Mouse (Mus musculus): ENCODE measurements around the gene Frem1.

Gene Frem1

GRCm38 (mm10) chr4:82918625-82919024 lies 133.5 kb downstream of the Frem1 start:
- no peak for DNase-seq

- DNase-seq: no peak
Observed at GRCm38 (mm10) chr4:82916678-82917050, 135.5 kb downstream of the Frem1 start.

- DNase-seq: peak; percentile 60
Observed at GRCm38 (mm10) chr4:82916003-82916677, 136.0 kb downstream of the Frem1 start.

GRCm38 (mm10) chr4:82915576-82915975 lies 136.6 kb downstream of the Frem1 start:
- DNase-seq: no peak

GRCm38 (mm10) chr4:82914601-82915143 lies 137.5 kb downstream of the Frem1 start:
- DNase-seq: no peak

- no peak for DNase-seq
Observed at GRCm38 (mm10) chr4:82895227-82895626, 156.9 kb downstream of the Frem1 start.

GRCm38 (mm10) chr4:82892247-82892646 lies 159.9 kb downstream of the Frem1 start:
- DNase-seq: no peak

GRCm38 (mm10) chr4:82891566-82891965 lies 160.6 kb downstream of the Frem1 start:
- no peak for DNase-seq

GRCm38 (mm10) chr4:82891049-82891448 lies 161.1 kb downstream of the Frem1 start:
- DNase-seq: peak; percentile 10

- no peak for DNase-seq
Observed at GRCm38 (mm10) chr4:82890585-82890984, 161.6 kb downstream of the Frem1 start.

- DNase-seq: no peak
Observed at GRCm38 (mm10) chr4:82886148-82886547, 166.0 kb downstream of the Frem1 start.

- no peak for DNase-seq
Observed at GRCm38 (mm10) chr4:82885535-82885913, 166.6 kb downstream of the Frem1 start.

GRCm38 (mm10) chr4:82884636-82885534 lies 167.3 kb downstream of the Frem1 start, which contains the start of gene Cer1:
Cer1 (minus strand) TSS chr4:82885148.
- DNase-seq: no peak

- DNase-seq: no peak
Observed at GRCm38 (mm10) chr4:82882500-82882899, 169.6 kb downstream of the Frem1 start.

- DNase-seq: no peak
Observed at GRCm38 (mm10) chr4:82881366-82881765, 170.8 kb downstream of the Frem1 start.

- no peak for DNase-seq
Observed at GRCm38 (mm10) chr4:82880243-82880642, 171.9 kb downstream of the Frem1 start.

- DNase-seq: no peak
Observed at GRCm38 (mm10) chr4:82879152-82879551, 173.0 kb downstream of the Frem1 start.

GRCm38 (mm10) chr4:82876656-82877055 lies 175.5 kb downstream of the Frem1 start:
- DNase-seq: no peak

GRCm38 (mm10) chr4:82875532-82875931 lies 176.6 kb downstream of the Frem1 start:
- no peak for DNase-seq

GRCm38 (mm10) chr4:82874791-82875190 lies 177.3 kb downstream of the Frem1 start:
- no peak for DNase-seq

- no peak for DNase-seq
Observed at GRCm38 (mm10) chr4:82872548-82872947, 179.6 kb downstream of the Frem1 start.

- DNase-seq: no peak
Observed at GRCm38 (mm10) chr4:82872121-82872520, 180.0 kb downstream of the Frem1 start.

GRCm38 (mm10) chr4:82870931-82871330 lies 181.2 kb downstream of the Frem1 start:
- DNase-seq: no peak
